Mouse (Mus musculus) hindbrain, embryonic 15.5 days (tissue): ENCODE measurements around the gene Ifnab. TPM values are rescaled to one million over a fixed set of nuclear protein-coding genes. Genes with fewer than 3 reads are reported as not detected.

Source experiments
- ATAC-seq: fragments of 200-750 bp; cut with Nextera tagmentation; 2 replicates; pipeline ENCODE4 v1.8.0; 2017; ENCODE audit warnings: low read depth, moderate number of reproducible peaks, moderate TSS enrichment; ENCODE audit not compliant: low FRiP score
- H3K27ac ChIP-seq: fragments of 300-500 bp; sonication (generic); replicated peaks from 2 replicates; pipeline ENCODE4 v1.5.1; 2015; ENCODE audit warnings: mild to moderate bottlenecking, inconsistent platforms
- H3K27me3 ChIP-seq: fragments of 300-500 bp; sonication (generic); 2 replicates; pipeline ENCODE4 v1.6.1; 2015; ENCODE audit warnings: control low read depth, inconsistent platforms
- H3K36me3 ChIP-seq: fragments of 300-500 bp; sonication (generic); 2 replicates; pipeline ENCODE4 v1.6.1; 2015; ENCODE audit warnings: control low read depth, inconsistent platforms
- H3K4me1 ChIP-seq: fragments of 300-500 bp; sonication (generic); replicated peaks from 2 replicates; pipeline ENCODE4 v1.6.1; 2015; ENCODE audit warnings: control low read depth, inconsistent platforms
- H3K4me2 ChIP-seq: fragments of 300-500 bp; sonication (generic); 2 replicates; pipeline ENCODE4 v1.6.1; 2015; ENCODE audit warnings: moderate library complexity, mild to moderate bottlenecking, inconsistent platforms
- H3K4me3 ChIP-seq: fragments of 300-500 bp; sonication (generic); 2 replicates; pipeline ENCODE4 v1.5.1; 2015; ENCODE audit warnings: mild to moderate bottlenecking, inconsistent platforms
- H3K9ac ChIP-seq: fragments of 300-500 bp; sonication (generic); 2 replicates; pipeline ENCODE4 v1.6.1; 2015; ENCODE audit warnings: inconsistent platforms
- H3K9me3 ChIP-seq: fragments of 300-500 bp; sonication (generic); 2 replicates; pipeline ENCODE4 v1.6.1; 2016; ENCODE audit warnings: control low read depth, inconsistent platforms
- WGBS: fragments of 180-500 bp; shearing (Covaris S2); methylation state at CpG from one replicate; pipeline ENCODE4 v1.1.7; 2015; 5-methylcytosine and 5-hydroxymethylcytosine counted together
- polyA plus RNA-seq: library from polyadenylated mRNA; unstranded; fragments of >200 nt; fragmentation: Nextera tagmentation; extraction: Ambion mirVana; gene quantifications from 2 replicates; pipeline ENCODE4 v1.2.1, GENCODE M21; 2015

Ifnab gene
- polyA plus RNA-seq = not detected in 2 replicates

DNA sequence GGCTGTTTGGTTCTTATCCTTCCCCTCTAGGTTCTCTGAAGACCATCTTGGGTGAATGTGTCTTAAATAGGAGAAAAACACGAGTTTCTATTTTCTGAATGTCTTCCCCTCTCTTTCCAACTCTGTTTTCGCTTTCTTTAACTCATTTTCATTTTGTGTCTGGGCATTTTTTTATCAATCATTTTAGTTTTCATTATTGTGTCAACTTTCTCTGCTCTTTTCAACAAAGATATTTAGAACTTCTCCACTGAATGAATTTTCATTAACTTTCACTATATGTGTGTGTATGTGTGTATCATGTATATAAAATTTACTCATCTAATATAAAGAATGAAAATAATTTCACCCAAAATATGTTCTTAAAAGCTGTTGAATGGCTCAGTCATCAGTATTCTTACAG lies at the start of gene Ifnab:
Ifnab (minus strand) TSS at position 101 of the 400 bp plus-strand sequence.
- WGBS = 77% methylated on average over 2 of the region's 2 CpGs
- ATAC-seq = no peak
- no peaks in the 10 kb centered on the region for H3K36me3 ChIP-seq
- H3K4me2 ChIP-seq = no peak within 1 kb of the TSS
- no peaks in the 10 kb centered on the region for H3K9me3 ChIP-seq
- H3K27me3 ChIP-seq = no peaks in the 10 kb centered on the region
- no peak within 1 kb of the TSS for H3K9ac ChIP-seq
- no peak within 1 kb of the TSS for H3K27ac ChIP-seq
- no peak within 1 kb of the TSS for H3K4me3 ChIP-seq
- H3K4me1 ChIP-seq = no peaks in the 10 kb centered on the region

DNA sequence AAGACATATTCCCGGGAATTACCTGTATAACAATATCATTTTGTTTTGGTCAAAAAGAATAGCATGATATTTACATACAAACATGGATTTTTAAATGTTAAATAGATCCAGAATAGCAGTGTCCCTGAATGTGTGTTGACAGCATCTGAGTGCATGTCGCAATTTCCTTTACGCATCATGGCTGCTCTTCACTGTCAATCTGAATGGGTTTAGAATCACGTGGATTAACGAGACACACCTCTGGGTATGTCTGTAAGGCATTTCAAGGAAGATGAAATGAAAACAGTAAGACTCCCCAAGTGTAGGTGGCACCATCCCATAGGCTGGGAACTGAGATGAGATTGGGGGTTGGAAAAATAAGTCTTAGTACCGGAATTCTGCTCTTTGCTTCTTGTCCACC lies 47.9 kb upstream of the Ifnab start:
- H3K36me3 ChIP-seq = no peaks in the 10 kb centered on the region
- no peak overlapping the region for H3K4me2 ChIP-seq
- H3K9me3 ChIP-seq = no peaks in the 10 kb centered on the region
- H3K4me1 ChIP-seq = no peaks in the 10 kb centered on the region
- no peak for ATAC-seq
- H3K4me3 ChIP-seq = no peak overlapping the region
- H3K27ac ChIP-seq = no peak overlapping the region
- H3K9ac ChIP-seq = no peak overlapping the region
- no peaks in the 10 kb centered on the region for H3K27me3 ChIP-seq
- WGBS = 93% methylated on average over 6 of the region's 6 CpGs

DNA sequence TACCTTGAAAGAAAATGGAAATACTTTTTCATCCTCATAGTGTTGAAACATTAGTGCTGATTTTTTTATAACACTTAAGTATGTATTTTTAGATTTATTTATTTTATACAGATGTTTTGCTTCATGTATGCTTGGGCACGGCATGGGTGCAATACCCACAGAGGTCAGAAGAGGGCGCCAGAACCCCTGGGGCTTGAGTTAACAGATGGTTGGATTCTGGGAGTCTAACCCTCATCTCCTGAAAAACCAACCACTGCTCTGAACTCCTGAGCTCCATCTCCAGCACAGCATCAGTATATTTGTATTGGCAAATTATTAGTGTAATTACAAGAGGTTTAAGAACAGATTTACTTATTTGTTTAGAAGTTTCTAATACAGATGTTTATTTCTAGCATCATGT lies 47.3 kb upstream of the Ifnab start:
- Histone ChIP-seq H3K9me3 (no peaks in the 10 kb centered on the region), H3K9ac (no peak overlapping the region), H3K27me3 (no peaks in the 10 kb centered on the region), H3K27ac (no peak overlapping the region), H3K4me2 (no peak overlapping the region), H3K4me1 (no peaks in the 10 kb centered on the region), H3K36me3 (no peaks in the 10 kb centered on the region), H3K4me3 (no peak overlapping the region)
- ATAC-seq = no peak
- 2% methylated on average over 2 of the region's 2 CpGs for whole genome bisulfite sequencing

DNA sequence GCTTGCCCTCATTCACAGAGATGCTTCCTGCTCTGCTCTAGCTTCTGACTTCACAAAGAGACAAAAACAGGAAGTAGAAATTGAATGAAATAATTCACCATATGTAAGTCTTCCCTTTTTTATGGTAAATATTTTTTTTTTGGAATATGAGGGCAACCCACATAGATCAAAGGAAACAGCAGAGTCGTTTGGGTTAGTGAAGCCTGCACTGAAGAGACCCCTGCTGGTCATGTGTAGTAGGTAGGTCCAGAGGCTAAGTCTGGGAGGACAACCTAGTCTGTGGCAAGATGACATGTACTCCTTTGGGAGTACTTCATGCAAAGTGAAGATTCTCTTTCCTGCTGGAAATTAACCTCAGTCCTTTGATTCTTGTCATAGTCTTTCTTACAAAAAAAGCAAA lies 36.2 kb upstream of the Ifnab start:
- Histone ChIP-seq H3K4me3 (no peak overlapping the region), H3K9me3 (no peaks in the 10 kb centered on the region), H3K9ac (no peak overlapping the region), H3K27ac (no peak overlapping the region), H3K36me3 (no peaks in the 10 kb centered on the region), H3K4me1 (no peaks in the 10 kb centered on the region), H3K4me2 (no peak overlapping the region), H3K27me3 (no peaks in the 10 kb centered on the region)
- ATAC-seq = no peak
- 0% methylated on average over 1 of the region's 1 CpGs for WGBS

DNA sequence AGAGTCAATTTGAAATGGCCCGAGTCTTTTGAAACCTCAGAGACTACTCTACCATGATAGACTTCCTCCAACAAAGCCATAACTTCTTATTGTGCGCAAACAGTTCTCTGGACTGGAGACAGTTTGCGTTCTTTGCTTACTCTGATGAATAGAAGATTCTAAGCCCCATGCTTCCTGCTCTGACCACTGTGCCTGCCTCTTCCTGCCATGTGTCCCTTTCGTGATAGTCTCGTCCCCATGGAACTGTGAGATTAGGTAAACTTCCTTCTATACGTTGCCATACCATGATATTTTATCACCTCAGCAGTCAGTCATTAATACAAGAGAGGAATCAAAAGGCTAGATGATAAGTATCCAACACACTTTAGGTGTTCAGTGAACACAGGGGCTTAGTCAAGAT lies 35.6 kb upstream of the Ifnab start:
- Histone ChIP-seq H3K4me1 (no peaks in the 10 kb centered on the region), H3K9me3 (no peaks in the 10 kb centered on the region), H3K9ac (no peak overlapping the region), H3K4me3 (no peak overlapping the region), H3K27me3 (no peaks in the 10 kb centered on the region), H3K27ac (no peak overlapping the region), H3K4me2 (no peak overlapping the region), H3K36me3 (no peaks in the 10 kb centered on the region)
- ATAC-seq = no peak
- 88% methylated on average over 6 of the region's 6 CpGs for WGBS

DNA sequence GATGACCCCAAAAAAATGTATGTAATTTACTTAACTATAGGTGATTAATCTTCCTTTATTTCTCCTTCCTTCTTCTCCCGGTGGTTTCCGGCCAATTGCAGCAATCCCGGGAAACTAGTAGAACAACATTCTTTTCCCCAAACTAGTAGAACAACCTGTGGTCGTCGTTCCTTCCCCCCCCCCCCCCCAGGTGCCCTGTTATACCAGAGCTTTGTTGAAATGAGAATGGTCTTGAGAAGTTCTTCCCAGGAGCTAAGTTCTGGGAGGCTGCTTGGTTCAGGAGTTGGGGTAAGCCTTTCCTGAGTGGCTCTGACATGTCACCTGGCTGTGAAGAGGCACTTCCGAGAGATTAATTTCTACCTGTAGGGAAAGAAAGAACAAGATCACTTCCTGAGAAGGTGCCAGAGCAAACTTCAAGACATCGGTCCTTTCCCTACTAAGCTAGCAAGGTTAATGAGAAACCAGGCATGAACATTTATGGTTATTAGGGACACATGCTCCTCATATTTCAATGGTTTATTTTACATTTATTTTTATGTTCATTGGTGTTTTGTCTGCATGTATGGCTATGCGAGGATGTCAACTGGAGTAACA lies 32.4 kb upstream of the Ifnab start:
- Histone ChIP-seq H3K36me3 (peaks cover 7% of the 10 kb centered on the region; the same call in 1 of the 2 replicates), H3K27me3 (no peaks in the 10 kb centered on the region), H3K4me3 (no peak overlapping the region), H3K9me3 (no peaks in the 10 kb centered on the region), H3K9ac (no peak overlapping the region), H3K27ac (no peak overlapping the region), H3K4me2 (no peak overlapping the region), H3K4me1 (peaks cover 26% of the 10 kb centered on the region)
- 70% methylated on average over 8 of the region's 8 CpGs for WGBS
- no peak for ATAC-seq

DNA sequence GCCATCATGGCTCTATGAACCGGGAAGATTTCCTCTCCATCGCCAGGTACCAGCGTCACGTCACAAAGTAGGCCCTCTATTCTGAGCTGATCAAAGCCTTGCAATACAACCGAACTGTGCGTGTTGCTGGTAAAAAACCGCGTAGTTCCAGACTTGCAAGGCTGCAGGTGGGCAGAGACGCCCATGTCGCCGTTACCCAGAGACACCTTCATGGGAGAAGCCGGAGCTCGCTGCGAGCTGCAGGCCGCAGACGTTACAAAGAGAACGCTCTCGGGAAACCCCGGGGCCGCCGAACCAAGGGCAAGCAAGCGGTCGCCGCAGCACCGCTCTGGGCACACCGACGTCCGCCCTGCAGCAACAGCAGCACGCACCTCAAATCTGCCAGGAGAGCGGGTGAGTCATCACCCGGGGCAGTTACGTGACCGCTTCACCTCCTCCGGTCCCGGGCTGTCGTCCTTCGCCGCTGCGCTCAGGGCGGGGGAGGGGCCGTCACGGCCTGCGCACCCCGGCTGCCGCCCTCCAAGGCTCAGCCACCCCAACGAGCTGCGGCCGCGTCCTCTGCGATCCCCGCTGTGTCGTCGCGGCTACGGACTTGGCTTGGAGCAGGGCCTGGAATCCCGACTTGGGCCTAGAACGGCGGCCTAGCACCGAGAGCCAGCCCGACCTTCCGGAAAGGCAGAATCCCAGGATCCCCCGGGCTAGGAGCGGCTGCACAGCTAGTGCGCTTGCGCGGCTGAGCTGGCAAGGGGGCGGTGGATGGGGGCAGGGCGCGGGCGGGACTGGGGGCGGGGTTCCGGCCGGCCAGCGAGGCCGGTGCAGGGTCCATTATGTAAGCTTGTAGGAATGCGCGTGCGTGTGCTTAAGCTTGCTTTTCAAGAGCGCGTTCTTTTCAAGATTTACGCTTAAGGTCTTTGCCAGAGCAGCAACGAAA lies 30.9 kb upstream of the Ifnab start, which contains the start of the genes Gm26566 and Klhl9:
Gm26566 (plus strand) TSS at position 15 of the 931 bp plus-strand sequence.
Klhl9 (minus strand) TSS at position 675 of the 931 bp plus-strand sequence.
- H3K9me3 ChIP-seq = no peaks in the 10 kb centered on the region
- H3K9ac ChIP-seq = peak within 1 kb of the TSS; percentile 96
- under 1% methylated on average over 82 of the region's 82 CpGs for WGBS
- H3K27ac ChIP-seq = peak within 1 kb of the TSS; percentile 96
- ATAC-seq = peak; percentile 98
- peak within 1 kb of the TSS; percentile 80 for H3K4me3 ChIP-seq
- peaks cover 34% of the 10 kb centered on the region for H3K4me1 ChIP-seq
- peaks cover 7% of the 10 kb centered on the region; the same call in 1 of the 2 replicates for H3K36me3 ChIP-seq
- H3K27me3 ChIP-seq = no peaks in the 10 kb centered on the region
- H3K4me2 ChIP-seq = peak within 1 kb of the TSS; percentile 77

DNA sequence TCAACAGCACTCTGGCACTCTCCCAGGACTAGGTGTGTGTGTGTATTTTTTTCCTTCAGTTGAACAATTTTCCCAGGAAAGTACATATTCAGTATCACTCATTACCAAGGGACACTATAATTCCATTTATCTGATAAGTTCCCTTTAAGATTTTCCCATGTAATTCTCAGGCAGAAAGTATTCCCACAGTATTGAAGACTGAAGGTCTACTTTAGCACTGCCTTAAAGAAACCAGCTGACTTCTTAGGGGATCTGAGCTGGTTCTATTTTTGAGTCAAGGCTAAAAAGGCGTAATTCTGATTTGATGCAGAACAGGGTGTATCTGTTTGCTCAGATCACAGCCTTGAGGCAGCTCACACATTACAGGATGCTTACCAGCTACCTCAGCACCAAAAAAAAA lies 27.6 kb upstream of the Ifnab start:
- H3K4me2 ChIP-seq = peak overlapping the region; percentile 77
- H3K27ac ChIP-seq = no peak overlapping the region
- peak overlapping the region; percentile 30 for H3K4me3 ChIP-seq
- H3K4me1 ChIP-seq = peaks cover 45% of the 10 kb centered on the region
- WGBS = 58% methylated on average over 1 of the region's 1 CpGs
- H3K27me3 ChIP-seq = no peaks in the 10 kb centered on the region
- peaks cover 24% of the 10 kb centered on the region for H3K36me3 ChIP-seq
- ATAC-seq = no peak
- peak overlapping the region; percentile 19 for H3K9ac ChIP-seq
- no peaks in the 10 kb centered on the region for H3K9me3 ChIP-seq

DNA sequence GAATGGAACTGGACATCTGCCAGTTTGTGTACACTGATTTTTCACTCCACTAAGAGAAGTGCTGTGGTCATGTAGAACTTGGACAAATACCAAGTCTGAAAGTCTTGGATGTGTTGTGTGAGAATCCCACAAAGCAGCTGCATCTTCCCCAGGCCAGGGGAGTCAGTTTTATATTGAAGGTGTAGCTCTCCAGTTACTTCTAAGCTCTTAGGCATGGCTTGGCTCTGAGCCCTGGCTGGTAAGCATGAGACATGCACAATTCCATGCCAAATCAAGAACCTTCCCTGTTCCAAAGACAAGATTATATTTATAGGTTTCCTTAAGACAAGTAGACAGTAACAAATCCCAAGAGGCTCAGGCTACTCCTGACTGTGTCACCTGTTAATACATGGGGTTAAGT lies 23.9 kb upstream of the Ifnab start:
- no peaks in the 10 kb centered on the region for H3K9me3 ChIP-seq
- no peak overlapping the region for H3K4me3 ChIP-seq
- peaks cover 19% of the 10 kb centered on the region for H3K36me3 ChIP-seq
- no peak for ATAC-seq
- no peak overlapping the region for H3K4me2 ChIP-seq
- no peak overlapping the region for H3K27ac ChIP-seq
- H3K9ac ChIP-seq = no peak overlapping the region
- H3K4me1 ChIP-seq = peaks cover 32% of the 10 kb centered on the region
- no peaks in the 10 kb centered on the region for H3K27me3 ChIP-seq

DNA sequence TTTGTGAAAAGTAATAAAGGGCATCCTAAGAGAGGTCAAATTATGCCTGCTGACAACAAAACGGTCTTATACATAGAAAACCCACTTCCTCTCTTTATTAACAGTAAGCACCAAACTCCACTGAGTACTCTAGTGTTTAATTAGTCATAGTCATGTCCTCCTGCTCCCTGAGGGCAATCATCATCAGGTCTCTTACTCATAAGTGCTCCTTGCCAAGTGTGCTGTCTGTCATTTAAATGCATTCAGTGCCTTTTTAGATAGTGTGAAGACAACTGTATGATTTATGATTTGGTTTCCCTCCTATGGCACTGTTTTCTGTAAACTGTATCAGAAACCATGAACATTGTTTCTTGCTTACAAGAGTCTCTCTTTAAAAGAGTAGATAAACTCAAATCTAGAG lies 23.1 kb upstream of the Ifnab start:
- WGBS = 88% methylated on average over 1 of the region's 1 CpGs
- H3K27ac ChIP-seq = no peak overlapping the region
- peaks cover 20% of the 10 kb centered on the region for H3K36me3 ChIP-seq
- H3K4me2 ChIP-seq = no peak overlapping the region
- H3K9ac ChIP-seq = no peak overlapping the region
- H3K4me1 ChIP-seq = peaks cover 26% of the 10 kb centered on the region
- H3K9me3 ChIP-seq = no peaks in the 10 kb centered on the region
- ATAC-seq = no peak
- H3K4me3 ChIP-seq = no peak overlapping the region
- no peaks in the 10 kb centered on the region for H3K27me3 ChIP-seq

DNA sequence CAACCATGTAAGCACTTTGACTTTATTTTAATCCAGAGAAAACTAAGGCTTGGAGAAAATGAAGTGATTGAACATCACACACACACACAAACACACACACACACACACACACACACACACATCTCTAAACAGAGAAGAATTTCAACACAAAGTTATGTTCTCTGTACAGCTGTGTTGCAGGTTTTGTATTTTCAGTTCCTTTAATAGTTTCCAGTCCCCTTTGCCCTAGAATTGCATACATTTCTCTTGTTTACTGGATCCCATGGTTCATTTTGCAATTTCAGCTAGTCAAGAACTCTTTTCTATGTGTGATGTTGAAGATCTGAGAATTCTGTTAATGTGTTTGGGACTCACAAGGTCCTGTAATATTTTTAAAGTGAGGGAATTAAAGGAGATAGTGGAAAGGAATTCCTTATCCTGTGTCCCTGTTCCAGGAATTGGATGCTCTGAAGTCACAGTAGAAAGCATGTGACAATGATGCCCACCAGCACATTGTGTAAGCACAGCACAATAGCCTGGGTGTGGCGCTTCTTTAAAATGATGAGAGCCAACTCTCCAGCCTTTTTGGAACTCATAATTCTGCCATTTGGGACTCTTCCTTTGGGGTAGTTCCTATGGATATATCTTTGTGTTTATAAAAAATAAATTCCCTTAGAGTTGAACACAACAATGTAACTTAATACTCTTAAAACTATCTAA lies 16.1 kb upstream of the Ifnab start:
- ATAC-seq = no peak
- Histone ChIP-seq H3K9ac (no peak overlapping the region), H3K9me3 (no peaks in the 10 kb centered on the region), H3K4me2 (no peak overlapping the region), H3K27ac (no peak overlapping the region), H3K27me3 (no peaks in the 10 kb centered on the region), H3K4me3 (no peak overlapping the region), H3K36me3 (0 out of 2 replicates have a peak, but pooled peaks cover 3% of the 10 kb centered on the region), H3K4me1 (no peaks in the 10 kb centered on the region)
- WGBS = 95% methylated on average over 1 of the region's 1 CpGs

DNA sequence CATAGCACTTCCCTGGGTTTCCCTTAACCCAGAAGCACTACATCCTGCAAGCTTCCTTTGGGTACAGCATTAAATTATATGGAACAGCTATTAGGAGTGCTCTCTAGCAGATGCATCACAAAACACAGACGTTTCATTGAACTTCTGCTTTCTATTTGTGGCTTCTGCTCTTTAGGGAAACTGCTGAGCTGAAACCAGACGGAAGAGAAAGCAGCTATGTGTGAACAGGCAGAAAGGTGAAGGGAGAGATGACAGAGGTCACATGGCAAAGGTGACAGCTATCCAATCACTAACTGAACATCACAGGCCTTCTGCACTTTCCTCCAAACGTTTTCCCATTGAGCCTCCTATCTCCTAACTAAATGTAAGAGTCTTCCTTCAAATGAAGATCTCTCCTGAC lies 14.8 kb upstream of the Ifnab start:
- no peaks in the 10 kb centered on the region for H3K9me3 ChIP-seq
- H3K36me3 ChIP-seq = 0 out of 2 replicates have a peak, but pooled peaks cover 3% of the 10 kb centered on the region
- 49% methylated on average over 3 of the region's 3 CpGs for WGBS
- H3K9ac ChIP-seq = no peak overlapping the region
- no peak overlapping the region for H3K27ac ChIP-seq
- H3K4me1 ChIP-seq = no peaks in the 10 kb centered on the region
- no peaks in the 10 kb centered on the region for H3K27me3 ChIP-seq
- no peak overlapping the region for H3K4me2 ChIP-seq
- no peak for ATAC-seq
- H3K4me3 ChIP-seq = no peak overlapping the region
